Mouse (Mus musculus): ENCODE data around the gene Gm11168.
"Not testable (repeated sequence)": the region's sequence is repeated elsewhere in the genome, so short reads cannot be mapped to it uniquely, and the experiment has no call there.

DNA sequence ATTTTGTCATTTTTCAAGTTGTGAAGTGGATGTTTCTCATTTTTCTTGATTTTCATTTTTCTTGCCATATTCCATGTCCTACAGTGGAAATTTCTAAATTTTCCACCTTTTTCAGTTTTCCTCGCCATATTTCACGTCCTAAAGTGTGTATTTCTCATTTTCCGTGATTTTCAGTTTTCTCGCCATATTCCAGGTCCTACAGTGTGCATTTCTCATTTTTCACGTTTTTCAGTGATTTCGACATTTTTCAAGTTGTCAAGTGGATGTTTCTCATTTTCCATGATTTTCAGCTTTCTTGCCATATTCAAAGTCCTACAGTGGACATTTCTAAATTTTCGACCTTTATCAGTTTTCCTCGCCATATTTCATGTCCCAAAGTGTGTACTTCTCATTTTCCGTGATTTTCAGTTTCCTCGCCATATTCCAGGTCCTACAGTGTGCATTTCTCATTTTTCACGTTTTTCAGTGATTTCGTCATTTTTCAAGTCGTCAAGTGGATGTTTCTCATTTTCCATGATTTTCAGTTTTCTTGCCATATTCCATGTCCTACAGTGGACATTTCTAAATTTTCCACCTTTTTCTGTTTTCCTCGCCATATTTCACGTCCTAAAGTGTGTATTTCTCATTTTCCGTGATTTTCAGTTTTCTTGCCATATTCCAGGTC, 21.0 kb downstream of the Gm11168 start:
- not testable (repeated sequence) for TF ChIP-seq POLR2A (IDR thresholded peaks at IDR 0.05; ENCODE audit: borderline replicate concordance, extremely low read depth, low read depth, low read length); CTCF (IDR thresholded peaks at IDR 0.05; ENCODE audit: insufficient read depth, low read length)

All from lung, adult 2 months (tissue).